9 mouse cellular contexts compared by ENCODE assay signal in the genomic region with DNA sequence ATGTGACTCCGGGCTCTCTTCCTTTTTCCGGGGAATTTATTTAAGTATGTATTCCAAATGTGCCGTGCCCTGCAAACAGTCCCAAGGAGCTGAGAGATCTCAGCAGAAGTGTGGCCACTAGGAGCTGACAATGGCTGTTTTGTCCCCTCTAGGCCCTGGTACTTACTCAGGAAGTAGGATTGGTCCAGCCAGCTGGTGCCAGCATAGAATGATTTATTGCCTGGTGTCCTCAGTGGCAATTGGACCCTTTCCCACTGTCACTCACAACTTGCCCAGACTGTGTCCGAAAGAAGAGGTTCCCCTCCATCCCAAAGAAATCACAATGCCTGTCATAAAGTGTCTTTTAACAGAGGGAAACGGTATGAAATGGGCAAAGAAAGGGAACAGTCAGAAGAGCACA.
DNase-seq lines count a peak whose midpoint lies in the region; ATAC-seq and TF ChIP-seq lines count a peak whose summit lies in the region.
"Had no signal": no experiment of that assay in that cellular context is flagged by ENCODE, and none has a peak within 500 bp of the region (broad histone marks: within the 10 kb centered on the region; RNA-seq: fewer than 3 reads in every experiment).

No protein-coding gene starts in this region.

- H3K4me3 ChIP-seq in heart, adult 2 months = no peak overlapping the region
- H3K4me3 ChIP-seq in embryonic facial prominence, embryonic 10.5 days = 0 out of 2 replicates have a peak overlapping the region, but pooled peaks have one; percentile 8
- H3K4me3 ChIP-seq in midbrain, embryonic 14.5 days (replicated peaks; ENCODE audit: low read depth, low read length) = no peak overlapping the region
- H3K4me3 ChIP-seq: embryonic facial prominence, embryonic 15.5 days had no signal

- peak; percentile 24 for TF ChIP-seq CTCF in heart, adult 2 months (IDR thresholded peaks at IDR 0.05)
- TF ChIP-seq CTCF in brain, embryonic 14.5 days (IDR thresholded peaks at IDR 0.05; ENCODE audit: borderline replicate concordance, extremely low read depth, insufficient read depth, insufficient read length) = no peak

- peaks cover 3% of the 10 kb centered on the region; the same call in 1 of the 2 replicates for H3K36me3 ChIP-seq in heart, adult 2 months (ENCODE audit: control insufficient read depth, insufficient read depth, low read length)
- no peaks in the 10 kb centered on the region for H3K36me3 ChIP-seq in embryonic facial prominence, embryonic 10.5 days (replicated peaks)
- no peaks in the 10 kb centered on the region for H3K36me3 ChIP-seq in midbrain, embryonic 14.5 days (ENCODE audit: control insufficient read depth, insufficient read depth, low read length)
- H3K36me3 ChIP-seq: embryonic facial prominence, embryonic 15.5 days had no signal

- peak overlapping the region; percentile 26 for H3K27ac ChIP-seq in heart, adult 2 months
- peak overlapping the region; percentile 70; the same call in 1 of the 2 replicates for H3K27ac ChIP-seq in embryonic facial prominence, embryonic 10.5 days (replicated peaks)
- 0 out of 2 replicates have a peak overlapping the region, but pooled peaks have one; percentile 2 for H3K27ac ChIP-seq in midbrain, embryonic 14.5 days (replicated peaks; ENCODE audit: low read depth, low read length)
- H3K27ac ChIP-seq: embryonic facial prominence, embryonic 15.5 days had no signal

- DNase-seq in heart, adult 2 months = no peak
- DNase-seq in heart, postnatal 14 days = no peak
- peak; percentile 65 for DNase-seq in brain, embryonic 14.5 days (ENCODE audit: low read depth)
- DNase-seq in embryonic facial prominence, embryonic 10.5 days (ENCODE audit: low spot score) = peak; percentile 34
- peak; percentile 46 for DNase-seq in midbrain, embryonic 14.5 days
- no peak for DNase-seq in B cell, adult 2 months
- DNase-seq in adrenal gland, postnatal 25 days = no peak
- DNase-seq: kidney, adult 9 months had no signal

- H3K4me2 ChIP-seq in midbrain, embryonic 14.5 days (ENCODE audit: low read length) = peak overlapping the region; percentile 22
- H3K4me2 ChIP-seq: embryonic facial prominence, embryonic 15.5 days had no signal

- no peaks in the 10 kb centered on the region for H3K79me2 ChIP-seq in heart, adult 2 months (replicated peaks; ENCODE audit: control insufficient read depth, insufficient read depth, low read length)

- TF ChIP-seq EP300 in heart, adult 2 months (IDR thresholded peaks at IDR 0.05; ENCODE audit: insufficient read depth, low read depth, low read length) = no peak

- TF ChIP-seq POLR2A in heart, adult 2 months (IDR thresholded peaks at IDR 0.05; ENCODE audit: insufficient read depth, low read depth, low read length) = no peak
- TF ChIP-seq POLR2A in brain, embryonic 14.5 days (IDR thresholded peaks at IDR 0.05; ENCODE audit: borderline replicate concordance, extremely low read depth, insufficient read depth, insufficient read length, poor library complexity, severe bottlenecking) = no peak

- 47% methylated on average over 5 of the region's 5 CpGs for WGBS in heart, adult 2 months
- 38% methylated on average over 5 of the region's 5 CpGs for WGBS in embryonic facial prominence, embryonic 10.5 days
- 50% methylated on average over 5 of the region's 5 CpGs for WGBS in midbrain, embryonic 14.5 days

- no peaks in the 10 kb centered on the region for H3K9me3 ChIP-seq in embryonic facial prominence, embryonic 10.5 days
- H3K9me3 ChIP-seq in midbrain, embryonic 14.5 days (ENCODE audit: control insufficient read depth, low read length) = no peaks in the 10 kb centered on the region
- H3K9me3 ChIP-seq: embryonic facial prominence, embryonic 15.5 days had no signal

- intact Hi-C loops in heart, adult 2 months (cut with DNase I) = no loop called here
- intact Hi-C loops in heart, postnatal 14 days (cut with DNase I) = no loop called here

- ATAC-seq in midbrain, embryonic 14.5 days (ENCODE audit: low FRiP score, low TSS enrichment) = no peak; the same call in 1 of the 2 replicates

- H3K9ac ChIP-seq in heart, adult 2 months (ENCODE audit: low read depth, low read length) = no peak overlapping the region
- no peak overlapping the region for H3K9ac ChIP-seq in midbrain, embryonic 14.5 days (replicated peaks; ENCODE audit: low read length)
- H3K9ac ChIP-seq: embryonic facial prominence, embryonic 15.5 days had no signal

- H3K4me1 ChIP-seq in heart, adult 2 months (ENCODE audit: control insufficient read depth, insufficient read depth, low read length) = peaks cover 3% of the 10 kb centered on the region
- H3K4me1 ChIP-seq in embryonic facial prominence, embryonic 10.5 days = peaks cover 19% of the 10 kb centered on the region
- H3K4me1 ChIP-seq in midbrain, embryonic 14.5 days (ENCODE audit: control insufficient read depth, insufficient read depth, low read length) = 0 out of 2 replicates have a peak, but pooled peaks cover 4% of the 10 kb centered on the region
- H3K4me1 ChIP-seq: embryonic facial prominence, embryonic 15.5 days had no signal

- no peaks in the 10 kb centered on the region for H3K27me3 ChIP-seq in heart, adult 2 months (ENCODE audit: control insufficient read depth, insufficient read depth, low read length)
- H3K27me3 ChIP-seq in embryonic facial prominence, embryonic 10.5 days (replicated peaks; ENCODE audit: low read depth, poor library complexity, severe bottlenecking) = no peaks in the 10 kb centered on the region
- 0 out of 2 replicates have a peak, but pooled peaks cover 4% of the 10 kb centered on the region for H3K27me3 ChIP-seq in midbrain, embryonic 14.5 days (ENCODE audit: control insufficient read depth, insufficient read depth, low read length)
- H3K27me3 ChIP-seq: embryonic facial prominence, embryonic 15.5 days had no signal

Comparison
In these comparisons a context has a peak if more than half of its experiments do, and no peak if none do; other contexts are left out.
1. DNase-seq: peak in brain, embryonic 14.5 days (single experiment), embryonic facial prominence, embryonic 10.5 days (single experiment) and midbrain, embryonic 14.5 days (single experiment); none in heart, adult 2 months (0 of 2), heart, postnatal 14 days (0 of 2), B cell, adult 2 months (0 of 2) and adrenal gland, postnatal 25 days (single experiment).
2. H3K27ac ChIP-seq: peak in every context shown above with its lines; median percentile 70 in embryonic facial prominence, embryonic 10.5 days; 26 in heart, adult 2 months; 2 in midbrain, embryonic 14.5 days.